29 mouse cellular contexts compared by ENCODE assay signal in genomic region chr6:46774529-46774928, GRCm38 (mm10).
"Had no signal": no experiment of that assay in that cellular context is flagged by ENCODE, and none has a peak within 500 bp of the region (broad histone marks: within the 10 kb centered on the region; RNA-seq: fewer than 3 reads in every experiment).

No protein-coding gene starts in this region.

- H3K4me3 ChIP-seq: embryonic facial prominence, embryonic 10.5 days; embryonic facial prominence, embryonic 12.5 days; embryonic facial prominence, embryonic 13.5 days; embryonic facial prominence, embryonic 15.5 days; erythroblast, embryonic 14.5 days; forebrain, embryonic 10.5 days; forebrain, embryonic 12.5 days; forebrain, embryonic 13.5 days; forebrain, embryonic 15.5 days; gastrocnemius, adult 2 months; heart, adult 2 months; heart, embryonic 10.5 days had no signal

- ATAC-seq: forebrain, embryonic 13.5 days; forebrain, embryonic 14.5 days; forebrain, embryonic 15.5 days; forebrain, embryonic 16.5 days; forebrain, postnatal 0 days had no signal

- H3K27ac ChIP-seq: embryonic facial prominence, embryonic 10.5 days; embryonic facial prominence, embryonic 12.5 days; embryonic facial prominence, embryonic 13.5 days; embryonic facial prominence, embryonic 15.5 days; forebrain, embryonic 10.5 days; forebrain, embryonic 12.5 days; forebrain, embryonic 13.5 days; forebrain, embryonic 15.5 days; gastrocnemius, adult 2 months; heart, adult 2 months; heart, embryonic 10.5 days had no signal

- DNase-seq: cerebellum, adult 8-10 months; cerebellum, adult 9-10 months; cerebellum, adult 9-11 months; cerebellum, postnatal 10 days; cerebellum, postnatal 14 days; cerebellum, postnatal 25 days; cerebellum, postnatal 36 days; embryo, embryonic 11 days; forebrain, postnatal 0 days; gastrocnemius, adult 2 months; gastrocnemius, postnatal 10 days; gastrocnemius, postnatal 14 days; gastrocnemius, postnatal 25 days; gastrocnemius, postnatal 36 days; heart, adult 11 months; heart, adult 18-20 months; heart, adult 2 months had no signal
